Mouse (Mus musculus) spleen, adult 2 months (tissue): ENCODE measurements around the gene Anpep. TPM values are rescaled to one million over a fixed set of nuclear protein-coding genes. Genes with fewer than 3 reads are reported as not detected.
A peak's percentile ranks its signal among the peaks of the same experiment; 100 is the strongest.

Experiments used
- DNase-seq, 2 experiments: peaks; one replicate each; pipeline versions ENCODE4 v3.0.0 to v3.0.0-alpha.2; 2012 to 2021; ENCODE audit warnings: low spot score in 2 of 2, low read depth in 1 of 2
- H3K27ac ChIP-seq: fragments of 200-500 bp; 2 replicates; pipeline ENCODE4 v1.5.1; 2012; ENCODE audit warnings: low read length, inconsistent platforms; ENCODE audit not compliant: insufficient read depth
- H3K27me3 ChIP-seq: fragments of 200-500 bp; 2 replicates; pipeline ENCODE4 v1.6.1; 2012; ENCODE audit warnings: mild to moderate bottlenecking, moderate library complexity, low read length, inconsistent platforms; ENCODE audit not compliant: control insufficient read depth, insufficient read depth
- H3K36me3 ChIP-seq: fragments of 200-500 bp; 2 replicates; pipeline ENCODE4 v1.6.1; 2012; ENCODE audit warnings: mild to moderate bottlenecking, low read length, inconsistent platforms; ENCODE audit not compliant: control insufficient read depth, insufficient read depth
- H3K4me1 ChIP-seq: fragments of 200-500 bp; 2 replicates; pipeline ENCODE4 v1.6.1; 2011; ENCODE audit warnings: inconsistent platforms; ENCODE audit not compliant: control insufficient read depth, insufficient read depth, insufficient read length
- H3K4me3 ChIP-seq: fragments of 200-500 bp; 2 replicates; pipeline ENCODE4 v1.5.1; 2011; ENCODE audit warnings: mild to moderate bottlenecking, inconsistent platforms; ENCODE audit not compliant: insufficient read depth, insufficient read length; ENCODE audit errors: extremely low read depth
- CTCF ChIP-seq: fragments of 200-500 bp; IDR thresholded peaks from 2 replicates; pipeline ENCODE4 v1.5.1; 2011; ENCODE audit warnings: mild to moderate bottlenecking, inconsistent platforms; ENCODE audit not compliant: insufficient read depth, insufficient read length, insufficient replicate concordance; ENCODE audit errors: extremely low read depth
- POLR2A ChIP-seq: fragments of 200-500 bp; IDR thresholded peaks from 2 replicates; pipeline ENCODE4 v1.6.1; 2011; ENCODE audit warnings: low read depth, low read length, inconsistent platforms
- WGBS: fragments of 180-500 bp; shearing (Covaris S2); methylation state at CpG from one replicate; pipeline ENCODE4 v1.1.7; 2018; 5-methylcytosine and 5-hydroxymethylcytosine counted together
- polyA plus RNA-seq: library from polyadenylated mRNA; depleted of rRNA; stranded (reverse); fragments of >200 nt; gene quantifications from 2 replicates; pipeline ENCODE4 v1.2.3, GENCODE M21; 2012

Anpep gene
- polyA plus RNA-seq, 1 experiment: 25.7 TPM

DNA sequence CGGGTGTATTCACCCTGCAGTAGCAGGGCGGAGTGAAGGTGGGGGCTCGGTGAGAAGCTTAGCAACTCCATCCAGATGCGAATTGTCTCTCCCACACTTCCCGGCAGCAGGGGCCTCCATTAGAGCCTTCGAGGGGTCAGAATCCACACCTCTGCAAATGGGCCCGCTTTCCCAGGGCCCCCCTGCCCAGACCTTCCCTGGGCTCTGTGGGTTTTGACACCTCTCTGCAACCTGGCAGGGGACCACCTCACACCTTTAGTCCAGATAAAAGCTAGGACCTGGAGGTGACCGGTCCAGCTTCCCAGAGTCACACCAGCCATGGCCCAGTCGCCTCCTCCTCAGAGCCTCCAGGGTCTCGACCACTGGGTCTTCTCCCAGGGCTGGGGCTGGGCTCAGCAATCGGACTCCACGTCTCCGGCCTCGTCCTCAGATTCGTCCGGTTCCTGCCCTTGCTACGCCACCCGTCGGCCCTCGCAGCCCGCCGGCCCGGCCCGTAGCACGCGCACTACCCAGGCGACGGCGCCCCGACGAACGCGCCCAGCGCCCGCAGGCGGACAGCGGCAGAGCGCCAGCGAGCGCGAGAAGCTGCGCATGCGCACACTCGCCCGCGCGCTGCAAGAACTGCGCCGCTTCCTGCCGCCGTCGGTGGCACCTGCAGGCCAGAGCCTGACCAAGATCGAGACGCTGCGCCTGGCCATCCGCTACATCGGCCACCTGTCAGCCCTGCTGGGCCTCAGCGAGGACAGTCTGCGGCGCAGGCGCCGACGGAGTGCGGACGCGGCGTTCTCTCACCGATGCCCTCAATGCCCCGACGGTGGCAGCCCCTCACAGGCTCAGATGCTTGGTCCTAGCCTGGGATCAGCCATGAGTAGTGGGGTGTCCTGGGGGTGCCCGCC, 50.0 kb downstream of the Anpep start, which contains the start of gene Mesp2:
Gene Mesp2 (plus strand): TSS at position 117 of the 896 bp plus-strand sequence.
- DNase-seq: peak; percentile 31 to 59
- Histone ChIP-seq H3K36me3 (no peaks in the 10 kb centered on the region), H3K27ac (no peak within 1 kb of the TSS), H3K4me1 (peaks cover 6% of the 10 kb centered on the region; the same call in 1 of the 2 replicates), H3K27me3 (peaks cover 2% of the 10 kb centered on the region; the same call in 1 of the 2 replicates), H3K4me3 (no peak within 1 kb of the TSS; the same call in 1 of the 2 replicates)
- TF ChIP-seq POLR2A (no peak), CTCF (no peak)
- WGBS: 17% methylated on average over 71 of the region's 71 CpGs

DNA sequence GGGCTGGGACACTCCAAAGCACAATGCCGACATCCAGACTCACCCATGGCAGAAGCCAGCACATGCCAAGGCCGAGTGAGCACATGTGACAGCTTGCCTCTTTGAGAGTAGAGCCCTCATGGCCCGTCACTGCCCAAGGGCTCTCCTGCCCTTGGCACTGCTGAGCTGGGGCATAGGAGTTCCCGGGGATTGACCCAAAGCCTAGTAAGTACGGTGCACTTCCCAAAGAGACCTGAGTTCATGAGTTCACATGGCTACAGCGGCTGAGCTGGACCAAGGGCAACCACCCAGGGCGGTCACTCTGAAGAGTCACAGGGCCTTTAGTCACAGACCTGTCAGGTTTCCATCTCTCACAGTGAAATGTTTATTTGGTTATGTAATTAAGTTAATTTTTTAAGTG, 52.3 kb downstream of the Anpep start:
- DNase-seq: no peak
- TF ChIP-seq CTCF (no peak), POLR2A (no peak)
- 86% methylated on average over 7 of the region's 7 CpGs for WGBS
- Histone ChIP-seq H3K36me3 (no peaks in the 10 kb centered on the region), H3K4me1 (peaks cover 6% of the 10 kb centered on the region; the same call in 1 of the 2 replicates), H3K27ac (no peak overlapping the region), H3K27me3 (peaks cover 2% of the 10 kb centered on the region; the same call in 1 of the 2 replicates), H3K4me3 (no peak overlapping the region)

DNA sequence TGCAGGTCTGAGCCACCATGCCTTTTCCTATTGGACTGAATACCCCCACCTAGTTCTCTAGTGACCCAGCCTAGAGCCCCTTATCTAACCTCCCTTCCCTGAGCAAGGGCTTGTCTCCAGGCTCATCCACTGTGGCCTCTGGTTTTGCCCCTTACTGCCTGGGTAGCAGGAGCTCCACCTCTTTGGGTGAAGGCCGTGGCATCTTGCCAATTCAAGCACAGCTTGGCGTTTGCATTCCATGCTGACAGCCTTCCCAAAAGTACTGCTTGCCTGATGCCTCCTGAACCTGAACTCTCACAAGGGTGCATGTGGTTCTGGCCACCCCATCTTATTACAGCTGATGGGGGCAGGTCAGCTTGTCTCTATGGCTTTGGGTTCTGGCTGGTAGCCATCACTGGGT, 57.0 kb downstream of the Anpep start:
- Histone ChIP-seq H3K36me3 (no peaks in the 10 kb centered on the region), H3K27me3 (no peaks in the 10 kb centered on the region), H3K4me3 (no peak overlapping the region), H3K4me1 (no peaks in the 10 kb centered on the region), H3K27ac (no peak overlapping the region)
- 77% methylated on average over 2 of the region's 2 CpGs for WGBS
- no peak for DNase-seq
- TF ChIP-seq POLR2A: no peak
- TF ChIP-seq CTCF: no peak

GRCm38 (mm10) chr7:79802037-79802436, 58.8 kb downstream of the Anpep start:
- TF ChIP-seq CTCF (no peak), POLR2A (no peak)
- H3K27ac ChIP-seq: no peak overlapping the region
- no peaks in the 10 kb centered on the region for H3K36me3 ChIP-seq
- H3K4me1 ChIP-seq: no peaks in the 10 kb centered on the region
- 83% methylated on average over 5 of the region's 5 CpGs for WGBS
- no peaks in the 10 kb centered on the region for H3K27me3 ChIP-seq
- no peak for DNase-seq
- H3K4me3 ChIP-seq: no peak overlapping the region

DNA sequence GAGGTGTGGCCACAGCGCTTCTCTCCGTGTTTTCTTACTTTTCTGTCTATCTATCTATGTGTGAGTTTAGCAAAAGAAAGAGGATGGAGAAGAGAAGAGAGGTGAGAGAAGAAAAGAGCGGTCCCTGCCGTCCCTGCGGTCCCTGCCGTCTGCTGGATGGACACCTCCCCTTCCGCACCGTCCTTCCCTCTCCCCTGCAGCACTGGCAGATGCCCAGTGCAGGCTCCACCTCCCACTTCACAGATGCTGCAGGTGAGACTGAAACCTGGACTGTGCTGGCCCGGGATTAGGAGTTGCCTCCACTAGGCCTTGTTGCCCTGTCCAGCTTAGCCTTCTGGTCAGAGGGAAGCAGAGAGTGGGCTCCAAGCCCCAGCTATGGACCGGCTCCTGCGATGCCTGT, 59.5 kb downstream of the Anpep start:
- no peaks in the 10 kb centered on the region for H3K36me3 ChIP-seq
- H3K27ac ChIP-seq: no peak overlapping the region
- H3K4me1 ChIP-seq: no peaks in the 10 kb centered on the region
- TF ChIP-seq CTCF: no peak
- TF ChIP-seq POLR2A: no peak
- no peaks in the 10 kb centered on the region for H3K27me3 ChIP-seq
- WGBS: 82% methylated on average over 11 of the region's 11 CpGs
- no peak overlapping the region for H3K4me3 ChIP-seq
- DNase-seq: no peak

GRCm38 (mm10) chr7:79800336-79800735, 60.5 kb downstream of the Anpep start:
- Histone ChIP-seq H3K36me3 (no peaks in the 10 kb centered on the region), H3K27ac (no peak overlapping the region), H3K27me3 (no peaks in the 10 kb centered on the region), H3K4me1 (no peaks in the 10 kb centered on the region), H3K4me3 (no peak overlapping the region)
- DNase-seq: no peak
- no peak for TF ChIP-seq POLR2A
- no peak for TF ChIP-seq CTCF
- 86% methylated on average over 4 of the region's 4 CpGs for WGBS

DNA sequence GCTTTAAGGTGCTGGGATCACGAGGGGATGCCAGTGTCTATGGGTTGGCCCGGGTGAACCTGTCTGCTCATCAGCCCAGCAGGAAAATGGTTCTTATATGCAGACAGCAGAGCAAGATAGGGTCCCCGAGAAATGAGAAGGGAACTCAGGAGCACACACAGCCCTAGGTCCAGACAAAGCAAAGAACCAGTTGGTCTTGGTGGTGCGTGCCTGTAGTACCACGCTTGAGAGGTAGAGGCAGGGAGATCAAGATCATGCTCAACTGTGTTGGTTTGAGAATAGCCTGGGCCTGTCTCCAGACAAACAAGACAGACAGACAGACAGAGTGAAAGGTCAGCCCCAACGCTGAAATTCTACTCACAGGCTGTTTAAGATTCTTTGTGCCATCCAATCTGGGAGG, 61.4 kb downstream of the Anpep start:
- 79% methylated on average over 6 of the region's 6 CpGs for WGBS
- H3K36me3 ChIP-seq: no peaks in the 10 kb centered on the region
- no peaks in the 10 kb centered on the region for H3K27me3 ChIP-seq
- no peaks in the 10 kb centered on the region for H3K4me1 ChIP-seq
- no peak overlapping the region for H3K27ac ChIP-seq
- no peak overlapping the region for H3K4me3 ChIP-seq
- DNase-seq: no peak
- TF ChIP-seq CTCF (no peak), POLR2A (no peak)
